Mouse (Mus musculus) A20 (cell line): ENCODE data around the gene C87436.

Source experiments
- DNase-seq: peaks from one replicate; pipeline ENCODE4 v3.0.0-alpha.2; 2011; ENCODE audit warnings: low read depth, low spot score

Gene C87436

DNA sequence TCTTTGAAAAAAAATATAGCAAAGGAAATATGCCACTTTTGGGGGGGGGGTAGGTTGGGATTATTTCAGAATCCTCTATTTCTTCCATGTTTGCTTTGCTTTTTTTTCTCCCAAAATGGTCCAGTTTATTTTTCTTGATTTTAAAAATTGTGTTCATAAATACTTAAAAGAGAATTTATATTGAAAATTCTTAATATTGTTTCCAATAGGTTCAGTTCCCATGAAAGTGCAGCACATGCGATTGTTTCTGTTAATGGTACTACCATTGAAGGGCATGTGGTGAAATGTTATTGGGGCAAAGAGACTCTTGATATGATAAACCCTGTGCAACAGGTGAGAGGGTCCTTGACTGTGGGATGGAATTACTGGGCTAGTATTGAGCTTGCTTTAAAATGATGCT lies 11.8 kb upstream of the C87436 start, which contains the start of gene Gm44790:
Gm44790 (plus strand) TSS at position 301 of the 400 bp plus-strand sequence.
- DNase-seq: no peak

DNA sequence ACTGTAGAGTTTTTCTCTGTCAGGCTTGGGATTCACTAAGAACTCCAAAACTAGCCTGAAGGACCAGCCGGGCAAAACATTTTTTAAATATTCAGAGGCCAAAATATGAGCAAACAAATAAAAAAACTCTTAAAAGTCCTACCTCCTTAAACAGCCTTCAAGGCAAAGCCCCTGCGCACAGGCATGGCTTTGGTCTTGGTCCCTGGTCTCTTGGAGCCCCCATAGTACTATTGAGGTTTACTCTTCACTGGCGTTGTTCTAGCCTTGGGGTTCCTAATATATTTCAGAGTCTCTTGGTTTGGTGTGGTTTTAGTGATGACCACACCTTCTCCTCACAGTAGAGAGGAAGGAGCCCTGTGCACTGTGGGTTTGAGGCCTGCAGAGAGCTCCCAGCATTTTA lies 6.6 kb upstream of the C87436 start:
- no peak for DNase-seq

DNA sequence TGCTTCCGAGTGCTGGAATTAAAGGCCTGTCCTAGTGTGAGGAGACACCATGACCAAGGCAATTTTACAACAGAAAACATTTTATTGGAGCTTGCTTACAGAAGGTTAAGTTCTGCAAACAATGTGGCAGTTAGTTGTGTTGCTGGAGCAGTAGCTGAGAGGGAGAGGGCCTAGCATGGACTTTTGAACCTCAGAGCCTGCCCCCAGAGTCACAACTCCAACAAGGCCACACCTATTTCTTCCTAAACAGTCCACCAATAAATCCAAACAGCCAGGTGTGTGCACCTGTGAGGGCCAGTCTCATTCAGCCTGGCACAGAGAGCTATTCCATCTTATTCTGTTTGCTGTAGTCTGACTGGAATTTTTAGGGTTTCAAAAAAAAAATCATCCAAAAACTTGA lies 4.5 kb upstream of the C87436 start:
- no peak for DNase-seq

- DNase-seq: peak; percentile 85
Observed at GRCm38 (mm10) chr6:86437711-86438110, 463 bp upstream of the C87436 start.

GRCm38 (mm10) chr6:86439119-86439496 lies 934 bp downstream of the C87436 start:
- DNase-seq: no peak

- peak; percentile 37 for DNase-seq
Observed at GRCm38 (mm10) chr6:86439531-86439930, 1.4 kb downstream of the C87436 start.

- no peak for DNase-seq
Observed at GRCm38 (mm10) chr6:86441571-86441970, 3.4 kb downstream of the C87436 start.

GRCm38 (mm10) chr6:86445551-86445950 lies 7.4 kb downstream of the C87436 start:
- no peak for DNase-seq

GRCm38 (mm10) chr6:86446927-86447568 lies 8.9 kb downstream of the C87436 start:
- DNase-seq: peak; percentile 48

DNA sequence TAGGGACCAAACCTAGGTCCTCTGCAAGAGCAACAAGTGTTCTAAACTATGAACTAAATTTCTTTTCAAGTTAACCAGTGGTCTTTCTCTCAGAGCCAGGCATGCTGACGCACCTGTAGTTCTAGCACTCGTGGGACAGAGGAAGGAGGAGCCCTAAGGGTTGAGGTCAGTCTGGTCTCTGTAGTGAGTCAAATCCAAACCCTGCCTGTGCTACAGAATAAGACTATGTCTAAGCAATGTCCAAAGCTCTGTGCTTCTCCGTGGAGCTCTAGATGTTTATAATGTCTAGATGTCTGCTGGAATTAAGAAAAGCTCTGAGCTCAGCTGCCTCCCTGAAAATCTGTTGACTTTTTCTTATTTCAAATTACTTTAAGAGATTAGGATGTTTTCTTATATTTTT lies 18.6 kb downstream of the C87436 start:
- peak; percentile 22 for DNase-seq

GRCm38 (mm10) chr6:86463079-86463478 lies 24.9 kb downstream of the C87436 start:
- DNase-seq: no peak

GRCm38 (mm10) chr6:86471317-86471716 lies 33.1 kb downstream of the C87436 start:
- no peak for DNase-seq

DNA sequence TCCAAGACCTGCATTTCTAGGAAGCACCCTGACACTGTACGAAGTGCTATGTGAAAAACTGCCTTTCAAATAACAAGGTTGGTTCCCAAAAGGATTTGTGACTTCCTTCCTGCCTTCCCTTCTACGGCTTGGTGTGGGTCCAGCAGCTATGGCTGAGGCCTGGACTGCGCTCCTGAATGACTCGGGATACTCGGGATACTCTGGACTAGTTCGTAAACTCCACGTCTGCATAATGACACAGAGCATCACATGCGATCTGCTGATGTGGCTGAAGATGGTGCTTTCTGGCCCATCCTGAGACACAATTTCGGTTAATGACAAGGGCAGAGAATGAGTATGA lies 33.6 kb downstream of the C87436 start:
- no peak for DNase-seq

DNA sequence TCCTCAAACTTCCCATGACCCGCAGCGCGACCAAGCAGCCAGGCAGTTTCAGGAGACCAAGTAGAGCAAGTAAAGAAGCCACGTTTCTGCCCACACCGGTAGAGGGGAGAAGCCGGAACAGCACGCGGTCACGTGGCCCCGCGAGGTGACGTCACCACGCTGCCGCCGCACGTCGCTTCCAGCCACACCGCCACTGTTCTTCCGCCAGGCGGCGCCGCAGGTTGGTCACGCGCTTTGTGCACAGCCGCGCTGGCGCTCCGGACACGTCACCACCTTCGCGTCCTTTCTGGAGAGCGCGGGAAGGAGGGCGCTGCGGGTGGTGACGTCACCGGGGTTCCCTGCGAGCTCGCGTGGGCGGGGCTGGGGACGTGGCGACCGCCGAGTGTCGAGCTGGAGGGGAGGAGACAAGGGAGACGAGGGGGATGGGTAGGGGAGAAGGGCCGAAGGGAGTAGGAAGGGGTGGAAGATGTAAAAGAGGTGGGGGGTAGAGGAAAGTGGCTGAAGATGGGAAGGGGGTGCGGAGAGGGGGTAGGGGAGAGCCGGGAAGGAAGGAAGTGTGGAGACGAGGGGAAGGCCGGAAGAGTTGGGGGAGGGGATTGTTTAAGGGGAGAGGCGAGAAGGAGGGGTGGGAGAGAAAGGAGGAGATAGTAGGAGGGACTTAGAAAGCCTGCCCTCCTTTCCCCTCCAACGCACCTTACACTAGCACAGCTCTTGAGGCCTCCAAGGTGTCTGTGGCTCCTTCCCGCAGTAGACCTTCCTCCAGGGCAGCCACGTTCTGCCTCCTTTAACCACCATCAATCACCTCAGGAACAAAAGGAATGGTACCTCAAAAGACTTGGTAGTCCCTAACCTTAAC lies 34.2 kb downstream of the C87436 start:
- DNase-seq: peak; percentile 100

DNA sequence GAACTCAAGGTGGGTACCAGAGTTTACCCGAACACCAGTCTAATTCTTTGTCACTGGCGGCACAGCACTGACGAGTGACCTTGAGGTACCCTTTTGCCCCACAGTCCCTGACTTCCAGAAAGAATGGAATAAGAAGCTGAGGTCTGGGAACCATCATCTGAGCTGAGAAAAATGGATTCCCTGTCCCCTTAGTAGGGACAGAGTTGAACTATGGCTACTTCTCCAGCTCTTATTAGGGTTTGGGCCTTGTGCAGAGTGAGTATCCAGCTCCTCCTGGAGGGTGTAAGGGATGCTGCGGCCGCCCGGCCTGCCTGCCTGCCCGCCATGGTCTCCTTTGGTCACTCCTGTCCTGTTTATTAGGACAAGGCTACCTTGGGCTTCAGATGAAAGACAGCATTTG lies 34.9 kb downstream of the C87436 start:
- DNase-seq: peak; percentile 63

DNA sequence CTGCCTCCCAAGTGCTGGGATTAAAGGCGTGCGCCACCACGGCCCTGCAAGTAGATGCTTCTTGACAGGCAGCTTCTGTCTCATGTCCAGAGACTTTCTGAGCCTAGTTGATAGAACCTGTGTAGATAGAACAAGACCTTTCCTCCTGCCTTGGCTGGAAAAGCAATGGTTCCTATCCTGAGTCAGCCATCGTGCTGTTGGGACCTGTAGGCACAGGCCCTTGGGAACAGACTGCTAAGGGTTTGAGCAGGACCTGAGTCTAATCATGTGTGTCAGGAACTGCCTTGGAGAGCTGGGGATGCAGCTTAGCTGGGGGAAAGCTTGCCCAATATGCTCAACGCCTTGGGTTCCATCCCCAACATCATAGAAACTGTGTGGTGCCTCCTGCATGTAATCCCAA lies 35.9 kb downstream of the C87436 start:
- no peak for DNase-seq

DNA sequence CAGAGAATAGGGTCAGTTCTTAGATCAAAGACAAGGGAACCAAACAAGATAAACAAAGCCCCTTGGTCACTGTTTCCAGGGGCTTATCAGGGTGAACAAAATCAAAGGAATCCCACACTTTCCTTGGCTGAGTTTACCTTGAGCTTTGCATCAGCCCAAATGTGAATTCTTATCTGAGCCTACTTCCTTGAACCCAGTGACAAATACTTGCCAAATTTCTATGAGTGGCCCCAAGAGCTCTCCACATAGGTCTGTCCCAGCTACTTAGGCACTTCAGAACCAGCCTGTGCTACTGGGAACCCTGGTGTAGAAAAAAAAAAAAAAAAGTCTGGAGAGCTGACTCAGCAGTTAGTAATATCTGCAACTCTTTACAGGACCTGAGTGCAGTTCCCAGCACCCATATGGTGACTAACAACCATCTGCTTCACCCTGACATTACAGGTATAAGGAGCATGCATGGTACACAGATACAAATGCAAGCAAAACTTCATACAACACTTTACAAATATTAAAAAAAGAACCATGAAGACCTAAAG lies 36.5 kb downstream of the C87436 start:
- DNase-seq: no peak

GRCm38 (mm10) chr6:86475462-86476167 lies 37.4 kb downstream of the C87436 start:
- DNase-seq: no peak

DNA sequence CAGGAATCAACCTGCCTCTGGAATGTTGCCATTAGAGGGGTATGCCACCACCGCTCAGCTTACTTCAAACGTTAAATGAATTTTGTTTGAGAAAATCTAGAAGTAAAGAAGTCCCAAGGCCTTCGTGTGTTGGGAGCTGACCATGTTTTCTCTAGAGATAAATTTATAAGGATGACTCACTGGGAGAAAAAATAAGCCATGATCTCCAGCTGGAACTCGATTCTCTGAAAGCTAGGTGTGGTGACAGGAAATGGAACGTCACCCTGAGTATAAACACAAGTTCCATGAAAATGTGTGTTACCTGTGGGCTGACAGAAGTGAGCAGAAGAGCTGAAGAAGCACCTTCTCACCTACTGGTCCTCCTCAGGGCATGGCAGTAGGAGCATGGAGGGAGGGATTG lies 38.8 kb downstream of the C87436 start:
- no peak for DNase-seq

- no peak for DNase-seq
Observed at GRCm38 (mm10) chr6:86479311-86479710, 41.1 kb downstream of the C87436 start.

DNA sequence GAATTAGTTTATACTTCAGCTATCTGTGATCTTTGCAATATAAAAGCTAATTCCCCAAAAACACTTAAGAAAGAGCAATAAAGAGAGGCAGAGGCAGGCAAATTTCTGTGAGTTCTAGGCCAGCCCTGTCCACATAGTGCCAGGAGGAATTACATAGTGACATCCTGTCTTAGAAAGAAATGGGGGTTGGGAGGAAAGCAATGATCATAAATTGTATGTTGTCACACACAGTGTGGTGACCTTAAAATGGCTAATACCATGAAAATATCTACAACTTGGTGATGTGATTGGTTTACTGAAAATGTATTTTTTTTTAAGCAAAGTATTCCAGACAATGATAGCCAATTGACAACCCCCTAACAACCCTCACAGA lies 41.6 kb downstream of the C87436 start:
- no peak for DNase-seq

- DNase-seq: no peak
Observed at GRCm38 (mm10) chr6:86480189-86480831, 42.1 kb downstream of the C87436 start.
